Mouse (Mus musculus): ENCODE measurements at regions not wholly inside any gene's neighbourhood (a gene's known extent, or its start where the extent isn't known, plus 50 kb on each side); places are given as distances from the start of the nearest gene placed in this dataset.

GRCm38 (mm10) chr13:44212936-44213335 lies 428.4 kb downstream of the Cd83 start:
- no peak overlapping the region for H3K27ac ChIP-seq
- no peak for DNase-seq
- TF ChIP-seq CTCF (IDR thresholded peaks at IDR 0.05) = no peak
- no peak overlapping the region for H3K4me3 ChIP-seq
- intact Hi-C loops (cut with DNase I) = no loop called here

GRCm38 (mm10) chr13:44218266-44218665 lies 433.7 kb downstream of the Cd83 start:
- intact Hi-C loops (cut with DNase I) = no loop called here
- Histone ChIP-seq H3K27ac (no peak overlapping the region), H3K4me3 (no peak overlapping the region)
- DNase-seq = no peak
- no peak for TF ChIP-seq CTCF (IDR thresholded peaks at IDR 0.05)

GRCm38 (mm10) chr13:44221721-44222120 lies 437.1 kb downstream of the Cd83 start:
- Histone ChIP-seq H3K27ac (peak overlapping the region; percentile 95), H3K4me3 (no peak overlapping the region)
- TF ChIP-seq CTCF (IDR thresholded peaks at IDR 0.05) = no peak
- DNase-seq = peak; percentile 60
- intact Hi-C loops (cut with DNase I) = loop anchor here (5.0 to 10.0 kb wide), 2 partner anchors 323 to 359 kb away; no protein-coding TSS in a partner anchor

- Histone ChIP-seq H3K4me3 (no peak overlapping the region), H3K27ac (peak overlapping the region; percentile 95)
- intact Hi-C loops (cut with DNase I) = loop anchor here (5.0 to 10.0 kb wide), 2 partner anchors 322 to 360 kb away; no protein-coding TSS in a partner anchor
- TF ChIP-seq CTCF (IDR thresholded peaks at IDR 0.05) = no peak
- DNase-seq = peak; percentile 77
Observed at GRCm38 (mm10) chr13:44222335-44222734, 437.8 kb downstream of the Cd83 start.

GRCm38 (mm10) chr13:44227706-44228459 lies 443.3 kb downstream of the Cd83 start:
- intact Hi-C loops (cut with DNase I) = loop anchor here (2.0 to 10.0 kb wide), 5 partner anchors 79 to 505 kb away; no protein-coding TSS in a partner anchor

GRCm38 (mm10) chr13:44228540-44229135 lies 444.1 kb downstream of the Cd83 start:
- no peak for TF ChIP-seq CTCF (IDR thresholded peaks at IDR 0.05)
- Histone ChIP-seq H3K4me3 (peak overlapping the region; percentile 74), H3K27ac (peak overlapping the region; percentile 99)
- peak; percentile 48 for DNase-seq
- intact Hi-C loops (cut with DNase I) = loop anchor here (2.0 to 10.0 kb wide), 5 partner anchors 78 to 504 kb away; no protein-coding TSS in a partner anchor

More at GRCm38 (mm10) chr13:44227706-44228459, 443.3 kb downstream of the Cd83 start:
- Histone ChIP-seq H3K4me3 (peak overlapping the region; percentile 74), H3K27ac (peak overlapping the region; percentile 99)
- TF ChIP-seq CTCF (IDR thresholded peaks at IDR 0.05) = no peak
- peak; percentile 51 for DNase-seq

GRCm38 (mm10) chr13:44229136-44229611 lies 444.6 kb downstream of the Cd83 start:
- intact Hi-C loops (cut with DNase I) = loop anchor here (2.0 to 10.0 kb wide), 5 partner anchors 78 to 504 kb away; no protein-coding TSS in a partner anchor
- Histone ChIP-seq H3K4me3 (peak overlapping the region; percentile 74), H3K27ac (peak overlapping the region; percentile 99)
- TF ChIP-seq CTCF (IDR thresholded peaks at IDR 0.05) = no peak
- DNase-seq = peak; percentile 52

GRCm38 (mm10) chr13:44231403-44231802 lies 446.8 kb downstream of the Cd83 start:
- no peak for TF ChIP-seq CTCF (IDR thresholded peaks at IDR 0.05)
- Histone ChIP-seq H3K27ac (peak overlapping the region; percentile 99), H3K4me3 (no peak overlapping the region)
- intact Hi-C loops (cut with DNase I) = no loop called here
- peak; percentile 65 for DNase-seq

- no peak overlapping the region for H3K4me3 ChIP-seq
- intact Hi-C loops (cut with DNase I) = no loop called here
- peak; percentile 44 for DNase-seq
- no peak for TF ChIP-seq CTCF (IDR thresholded peaks at IDR 0.05)
- peak overlapping the region; percentile 99 for H3K27ac ChIP-seq
Observed at GRCm38 (mm10) chr13:44231868-44232715, 447.5 kb downstream of the Cd83 start.

GRCm38 (mm10) chr13:44232716-44233051 lies 448.1 kb downstream of the Cd83 start:
- TF ChIP-seq CTCF (IDR thresholded peaks at IDR 0.05) = no peak
- intact Hi-C loops (cut with DNase I) = no loop called here
- Histone ChIP-seq H3K27ac (peak overlapping the region; percentile 99), H3K4me3 (no peak overlapping the region)
- DNase-seq = no peak

GRCm38 (mm10) chr13:44234241-44234640 lies 449.7 kb downstream of the Cd83 start:
- Histone ChIP-seq H3K4me3 (no peak overlapping the region), H3K27ac (peak overlapping the region; percentile 16; the same call in 1 of the 2 replicates)
- TF ChIP-seq CTCF (IDR thresholded peaks at IDR 0.05) = no peak
- no peak for DNase-seq
- intact Hi-C loops (cut with DNase I) = no loop called here

GRCm38 (mm10) chr13:44235236-44235635 lies 450.7 kb downstream of the Cd83 start:
- intact Hi-C loops (cut with DNase I) = no loop called here
- TF ChIP-seq CTCF (IDR thresholded peaks at IDR 0.05) = no peak
- Histone ChIP-seq H3K27ac (peak overlapping the region; percentile 62), H3K4me3 (no peak overlapping the region)
- no peak for DNase-seq
